Mouse (Mus musculus) stomach, postnatal 0 days (tissue): ENCODE measurements around the gene Gm12830.

ENCODE experiments used
- CTCF ChIP-seq: IDR thresholded peaks from 2 replicates; pipeline ENCODE4 v1.5.1; 2016; ENCODE audit warnings: antibody characterized with exemption, low read depth, mild to moderate bottlenecking, moderate library complexity
- EP300 ChIP-seq: optimal IDR thresholded peaks from 2 replicates; pipeline ENCODE3; 2016; ENCODE audit warnings: antibody characterized with exemption

- TF ChIP-seq CTCF (no peak), EP300 (no peak)
These were observed 23.4 kb upstream of the Gm12830 start for GRCm38 (mm10) chr4:114798041-114798624.
